Mouse (Mus musculus): ENCODE data around the gene Angpt4.

DNA sequence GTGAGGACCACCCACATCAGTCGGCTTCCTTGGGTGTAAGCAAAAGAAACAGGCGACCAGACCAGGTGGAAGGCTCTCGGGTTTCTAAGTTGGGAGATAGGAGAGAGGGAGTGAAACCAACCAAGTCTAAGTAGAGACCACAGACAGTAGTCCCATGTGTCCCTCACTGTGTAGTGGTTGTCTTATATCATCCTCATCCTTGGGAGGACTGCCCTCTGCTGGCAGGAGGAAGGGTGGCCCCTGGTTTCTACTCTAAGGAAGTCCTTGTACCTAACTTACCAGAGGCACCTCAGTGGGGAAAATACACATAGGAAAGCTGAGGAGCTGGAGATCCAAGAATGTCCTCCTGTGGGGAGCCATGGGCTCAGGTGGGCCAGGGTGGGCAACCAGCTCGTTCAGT lies 44.5 kb upstream of the Angpt4 start:
- TF ChIP-seq POLR2A (IDR thresholded peaks at IDR 0.05; ENCODE audit: low read depth, low read length) = no peak
- no peak for TF ChIP-seq CTCF (IDR thresholded peaks at IDR 0.05; ENCODE audit: extremely low read depth, insufficient read depth, insufficient read length, insufficient replicate concordance)

Measured in spleen, adult 2 months (tissue).